Mouse (Mus musculus): ENCODE results near the gene Gm13279.
"Not testable (repeated sequence)": the region's sequence is repeated elsewhere in the genome, so short reads cannot be mapped to it uniquely, and the experiment has no call there.

DNA sequence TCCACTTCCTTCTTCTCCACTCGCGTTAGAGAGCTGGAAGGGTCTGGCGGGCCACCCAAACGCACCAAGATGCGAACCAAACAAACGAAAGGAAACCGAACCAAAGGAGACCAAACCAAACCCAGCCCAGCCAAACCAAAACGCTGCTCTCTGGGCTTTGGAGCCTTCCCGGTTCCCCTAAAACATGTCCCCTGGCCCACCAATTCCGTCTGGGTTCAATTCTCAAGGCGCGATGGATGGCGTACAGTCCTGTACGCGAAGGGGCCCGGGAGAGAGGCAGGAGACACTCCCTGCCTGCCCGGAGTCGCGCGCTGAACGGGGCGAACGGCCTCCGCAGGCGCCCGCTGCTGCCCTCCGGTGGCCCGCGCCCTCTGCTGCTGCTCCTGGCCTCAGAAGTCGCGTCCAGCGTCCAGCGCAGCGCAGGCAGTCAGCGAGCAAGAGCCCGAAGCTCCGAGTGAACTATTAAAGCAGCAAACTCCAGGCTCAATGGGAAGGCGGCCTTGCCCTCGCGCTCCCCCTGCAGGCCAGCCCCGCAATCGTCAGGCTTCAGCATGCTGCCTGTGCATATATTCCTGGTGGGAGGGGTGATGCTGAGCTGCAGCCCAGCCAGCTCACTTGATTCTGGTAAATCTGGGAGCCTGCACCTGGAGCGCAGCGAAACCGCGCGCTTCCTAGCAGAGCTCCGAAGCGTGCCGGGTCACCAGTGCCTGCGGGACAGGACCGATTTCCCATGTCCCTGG lies 3.1 kb upstream of the Gm13279 start, which contains the start of gene Gm13275:
- TF ChIP-seq CTCF (IDR thresholded peaks at IDR 0.05; ENCODE audit: low read depth) = peak; percentile 44
- TF ChIP-seq EP300 (IDR thresholded peaks at IDR 0.05; ENCODE audit: low read depth) = not testable (repeated sequence)
